15 mouse cellular contexts compared by ENCODE assay signal in genomic region chr12:80124211-80124610, GRCm38 (mm10). TPM values are rescaled to one million over a fixed set of nuclear protein-coding genes. Genes with fewer than 3 reads are reported as not detected.
DNase-seq lines count a peak whose midpoint lies in the region; ATAC-seq and TF ChIP-seq lines count a peak whose summit lies in the region.
"Had no signal": no experiment of that assay in that cellular context is flagged by ENCODE, and none has a peak within 500 bp of the region (broad histone marks: within the 10 kb centered on the region; RNA-seq: fewer than 3 reads in every experiment).

No protein-coding gene starts in this region.

- H3K4me2 ChIP-seq in heart, embryonic 11.5 days = no peak overlapping the region
- H3K4me2 ChIP-seq in heart, embryonic 12.5 days = no peak overlapping the region
- no peak overlapping the region for H3K4me2 ChIP-seq in liver, postnatal 0 days (ENCODE audit: low read depth, low read length)
- no peak overlapping the region for H3K4me2 ChIP-seq in intestine, embryonic 15.5 days (replicated peaks)
- H3K4me2 ChIP-seq: hindbrain, embryonic 15.5 days had no signal

- 0 out of 2 replicates have a peak, but pooled peaks have one; percentile 16 for TF ChIP-seq POLR2A in liver, adult 2 months (IDR thresholded peaks at IDR 0.05; ENCODE audit: extremely low read depth, insufficient read depth, low read length)

- H3K79me2 ChIP-seq in liver, adult 2 months (ENCODE audit: control insufficient read depth, insufficient read depth, low read length) = peaks cover 28% of the 10 kb centered on the region; the same call in 1 of the 2 replicates

- TF ChIP-seq CTCF in liver, adult 2 months (IDR thresholded peaks at IDR 0.05; ENCODE audit: low read depth, low read length) = no peak
- no peak for TF ChIP-seq CTCF in liver, postnatal 0 days (IDR thresholded peaks at IDR 0.05; ENCODE audit: low read depth)

- WGBS in heart, embryonic 11.5 days (ENCODE audit: insufficient replicate concordance) = 68% methylated on average over 3 of the region's 3 CpGs
- 78% methylated on average over 3 of the region's 3 CpGs for WGBS in heart, embryonic 12.5 days
- WGBS in liver, adult 2 months = 24% methylated on average over 3 of the region's 3 CpGs
- 55% methylated on average over 3 of the region's 3 CpGs for WGBS in liver, postnatal 0 days (ENCODE audit: insufficient replicate concordance)
- WGBS in embryonic facial prominence, embryonic 10.5 days = 80% methylated on average over 3 of the region's 3 CpGs
- WGBS in intestine, embryonic 15.5 days = 58% methylated on average over 3 of the region's 3 CpGs
- WGBS in limb, embryonic 10.5 days = 79% methylated on average over 3 of the region's 3 CpGs

- TF ChIP-seq EP300 in liver, postnatal 0 days (IDR thresholded peaks at IDR 0.05; ENCODE audit: low read depth) = no peak

- ATAC-seq in heart, embryonic 11.5 days (replicated peaks; ENCODE audit: insufficient number of reproducible peaks, low FRiP score, low TSS enrichment) = no peak
- no peak for ATAC-seq in heart, embryonic 12.5 days (ENCODE audit: insufficient number of reproducible peaks, low FRiP score)
- ATAC-seq in liver, postnatal 0 days = no peak
- ATAC-seq in intestine, embryonic 15.5 days = no peak
- ATAC-seq: activated CD4-positive, CD25-positive, alpha-beta regulatory T cell, adult 4 months; forebrain, embryonic 14.5 days; midbrain, embryonic 16.5 days had no signal

- peak overlapping the region; percentile 15; the same call in 1 of the 2 replicates for H3K27ac ChIP-seq in heart, embryonic 11.5 days (ENCODE audit: low read depth, low read length)
- no peak overlapping the region for H3K27ac ChIP-seq in heart, embryonic 12.5 days (ENCODE audit: poor library complexity, severe bottlenecking)
- peak overlapping the region; percentile 33 for H3K27ac ChIP-seq in liver, adult 2 months (replicated peaks; ENCODE audit: insufficient read depth, low read depth, low read length)
- no peak overlapping the region; the same call in 1 of the 2 replicates for H3K27ac ChIP-seq in liver, postnatal 0 days (ENCODE audit: low read depth)
- H3K27ac ChIP-seq in embryonic facial prominence, embryonic 10.5 days (replicated peaks) = peak overlapping the region; percentile 21
- H3K27ac ChIP-seq in intestine, embryonic 15.5 days = peak overlapping the region; percentile 90
- H3K27ac ChIP-seq in limb, embryonic 10.5 days = no peak overlapping the region

- H3K9ac ChIP-seq in heart, embryonic 11.5 days (ENCODE audit: low read depth, low read length) = peak overlapping the region; percentile 28; the same call in 1 of the 2 replicates
- no peak overlapping the region for H3K9ac ChIP-seq in heart, embryonic 12.5 days
- no peak overlapping the region for H3K9ac ChIP-seq in liver, adult 2 months (ENCODE audit: low read depth, low read length)
- no peak overlapping the region for H3K9ac ChIP-seq in liver, postnatal 0 days (replicated peaks)
- no peak overlapping the region for H3K9ac ChIP-seq in intestine, embryonic 15.5 days
- H3K9ac ChIP-seq: hindbrain, embryonic 15.5 days had no signal

- no peaks in the 10 kb centered on the region for H3K27me3 ChIP-seq in heart, embryonic 11.5 days (ENCODE audit: control insufficient read depth, insufficient read depth, low read length)
- H3K27me3 ChIP-seq in heart, embryonic 12.5 days (replicated peaks) = no peaks in the 10 kb centered on the region
- H3K27me3 ChIP-seq in liver, adult 2 months (ENCODE audit: control insufficient read depth, insufficient read depth, low read length) = no peaks in the 10 kb centered on the region
- H3K27me3 ChIP-seq in liver, postnatal 0 days (ENCODE audit: insufficient read depth, low read length) = no peaks in the 10 kb centered on the region
- H3K27me3 ChIP-seq in embryonic facial prominence, embryonic 10.5 days (replicated peaks; ENCODE audit: low read depth, poor library complexity, severe bottlenecking) = no peaks in the 10 kb centered on the region
- H3K27me3 ChIP-seq in intestine, embryonic 15.5 days (replicated peaks) = no peaks in the 10 kb centered on the region
- H3K27me3 ChIP-seq in limb, embryonic 10.5 days (ENCODE audit: low read depth, poor library complexity, severe bottlenecking) = no peaks in the 10 kb centered on the region
- H3K27me3 ChIP-seq: hindbrain, embryonic 15.5 days had no signal

- no peak overlapping the region for H3K4me3 ChIP-seq in heart, embryonic 11.5 days (ENCODE audit: low read depth, low read length)
- H3K4me3 ChIP-seq in heart, embryonic 12.5 days = no peak overlapping the region
- no peak overlapping the region for H3K4me3 ChIP-seq in liver, adult 2 months (ENCODE audit: insufficient read depth, low read depth, low read length)
- no peak overlapping the region for H3K4me3 ChIP-seq in liver, postnatal 0 days (ENCODE audit: low read depth, low read length)
- H3K4me3 ChIP-seq in embryonic facial prominence, embryonic 10.5 days = no peak overlapping the region
- no peak overlapping the region for H3K4me3 ChIP-seq in intestine, embryonic 15.5 days (replicated peaks)
- no peak overlapping the region for H3K4me3 ChIP-seq in limb, embryonic 10.5 days
- H3K4me3 ChIP-seq: hindbrain, embryonic 15.5 days; layer of hippocampus, adult 2 months had no signal

- H3K4me1 ChIP-seq in heart, embryonic 11.5 days (ENCODE audit: control insufficient read depth, insufficient read depth, low read length) = peaks cover 20% of the 10 kb centered on the region
- H3K4me1 ChIP-seq in heart, embryonic 12.5 days (replicated peaks) = peaks cover 33% of the 10 kb centered on the region
- H3K4me1 ChIP-seq in liver, adult 2 months (ENCODE audit: control insufficient read depth, insufficient read depth, low read length) = peaks cover 31% of the 10 kb centered on the region
- peaks cover 33% of the 10 kb centered on the region for H3K4me1 ChIP-seq in liver, postnatal 0 days (ENCODE audit: insufficient read depth)
- H3K4me1 ChIP-seq in embryonic facial prominence, embryonic 10.5 days = peaks cover 31% of the 10 kb centered on the region
- peaks cover 45% of the 10 kb centered on the region for H3K4me1 ChIP-seq in intestine, embryonic 15.5 days (replicated peaks)
- peaks cover 18% of the 10 kb centered on the region for H3K4me1 ChIP-seq in limb, embryonic 10.5 days

- H3K36me3 ChIP-seq in heart, embryonic 11.5 days (ENCODE audit: control insufficient read depth, insufficient read depth, low read length) = peaks cover 12% of the 10 kb centered on the region; the same call in 1 of the 2 replicates
- peaks cover 38% of the 10 kb centered on the region for H3K36me3 ChIP-seq in heart, embryonic 12.5 days
- peaks cover 2% of the 10 kb centered on the region; the same call in 1 of the 2 replicates for H3K36me3 ChIP-seq in liver, adult 2 months (ENCODE audit: control insufficient read depth, insufficient read depth, low read length)
- peaks cover 22% of the 10 kb centered on the region for H3K36me3 ChIP-seq in liver, postnatal 0 days (replicated peaks; ENCODE audit: insufficient read depth, low read length)
- H3K36me3 ChIP-seq in embryonic facial prominence, embryonic 10.5 days (replicated peaks) = peaks cover 43% of the 10 kb centered on the region
- H3K36me3 ChIP-seq in intestine, embryonic 15.5 days = 0 out of 2 replicates have a peak, but pooled peaks cover 4% of the 10 kb centered on the region
- H3K36me3 ChIP-seq in limb, embryonic 10.5 days = peaks cover 52% of the 10 kb centered on the region

- H3K9me3 ChIP-seq in heart, embryonic 11.5 days (replicated peaks; ENCODE audit: control insufficient read depth, low read length) = no peaks in the 10 kb centered on the region
- 0 out of 2 replicates have a peak, but pooled peaks cover 3% of the 10 kb centered on the region for H3K9me3 ChIP-seq in heart, embryonic 12.5 days (replicated peaks)
- no peaks in the 10 kb centered on the region for H3K9me3 ChIP-seq in liver, postnatal 0 days (ENCODE audit: low read length)
- no peaks in the 10 kb centered on the region for H3K9me3 ChIP-seq in embryonic facial prominence, embryonic 10.5 days
- H3K9me3 ChIP-seq in intestine, embryonic 15.5 days = no peaks in the 10 kb centered on the region
- no peaks in the 10 kb centered on the region for H3K9me3 ChIP-seq in limb, embryonic 10.5 days (replicated peaks)
- H3K9me3 ChIP-seq: hindbrain, embryonic 15.5 days had no signal

- DNase-seq in liver, adult 2 months (ENCODE audit: extremely low read depth, low read depth, low spot score) = peak; percentile 80
- no peak for DNase-seq in liver, postnatal 0 days
- DNase-seq in embryonic facial prominence, embryonic 10.5 days (ENCODE audit: low spot score) = no peak
- no peak for DNase-seq in cerebellum, postnatal 14 days
- no peak for DNase-seq in limb, embryonic 10.5 days (ENCODE audit: low spot score)
- DNase-seq: cerebellum, adult 8-10 months; thymus, postnatal 14 days had no signal

RNA-seq across cellular contexts. Expression of gene Zfp36l1, which starts 11.4 kb away (rescaled TPM):
- 133 and 144 TPM in 2 replicates for polyA plus RNA-seq in heart, embryonic 11.5 days (2014; fragmentation: Nextera tagmentation; extraction: Ambion mirVana)
- polyA plus RNA-seq in heart, embryonic 12.5 days (2016; fragmentation: Nextera tagmentation; extraction: Ambion mirVana) = 98.4 and 101 TPM in 2 replicates
- total RNA-seq in liver, adult 2 months (2014; rRNA removed) = 15.4 and 21.8 TPM in 2 replicates
- polyA plus RNA-seq in liver, adult 2 months (2012; rRNA removed) = 125 and 162 TPM in 2 replicates
- 42.0 and 45.7 TPM in 2 replicates for polyA plus RNA-seq in liver, postnatal 0 days (2015; fragmentation: Nextera tagmentation; extraction: Ambion mirVana)
- polyA plus RNA-seq in embryonic facial prominence, embryonic 10.5 days (2016; fragmentation: Nextera tagmentation; extraction: Ambion mirVana) = 114 and 119 TPM in 2 replicates
- polyA plus RNA-seq in intestine, embryonic 15.5 days (2015; fragmentation: Nextera tagmentation; extraction: Ambion mirVana) = 95.8 and 107 TPM in 2 replicates
- 88.4 and 96.4 TPM in 2 replicates for polyA plus RNA-seq in limb, embryonic 10.5 days (2016; fragmentation: Nextera tagmentation; extraction: Ambion mirVana)

Comparison
In these comparisons a context has a peak if more than half of its experiments do, and no peak if none do; other contexts are left out.
1. H3K27ac ChIP-seq: peak in heart, embryonic 11.5 days (single experiment), liver, adult 2 months (single experiment), embryonic facial prominence, embryonic 10.5 days (single experiment) and intestine, embryonic 15.5 days (single experiment); none in heart, embryonic 12.5 days (single experiment), liver, postnatal 0 days (single experiment) and limb, embryonic 10.5 days (single experiment).